Mouse (Mus musculus): ENCODE measurements around the gene Hid1. TPM values are rescaled to one million over a fixed set of nuclear protein-coding genes. Genes with fewer than 3 reads are reported as not detected.

The Hid1 gene
- total and polyA plus RNA-seq, 3 experiments: 3.0 to 7.3 (median 5.1) TPM

DNA sequence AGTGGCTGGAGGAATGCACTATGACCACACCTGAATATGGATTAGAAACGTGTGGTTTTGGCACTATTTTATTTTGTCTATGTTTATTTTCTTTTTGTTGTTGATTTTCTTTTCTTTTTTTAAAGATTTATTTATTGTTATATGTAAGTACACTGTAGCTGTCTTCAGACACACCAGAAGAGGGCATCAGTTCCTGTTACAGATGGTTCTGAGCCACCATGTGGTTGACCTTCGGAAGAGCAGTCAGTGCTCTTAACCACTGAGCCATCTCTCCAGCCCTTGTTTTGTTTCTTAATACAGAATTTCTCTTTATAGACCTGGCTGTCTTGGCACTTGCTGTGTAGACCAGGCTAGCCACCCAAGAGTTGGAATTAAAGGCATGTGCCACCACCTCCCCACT, 5.2 kb upstream of the Hid1 start:
- intact Hi-C loops (cut with DNase I): no loop called here
- TF ChIP-seq CTCF (IDR thresholded peaks at IDR 0.05) (0 out of 2 replicates have a peak, but pooled peaks have one; percentile 14), EP300 (IDR thresholded peaks at IDR 0.05; ENCODE audit: insufficient read depth, low read depth, low read length) (no peak), POLR2A (IDR thresholded peaks at IDR 0.05; ENCODE audit: insufficient read depth, low read depth, low read length) (no peak)

DNA sequence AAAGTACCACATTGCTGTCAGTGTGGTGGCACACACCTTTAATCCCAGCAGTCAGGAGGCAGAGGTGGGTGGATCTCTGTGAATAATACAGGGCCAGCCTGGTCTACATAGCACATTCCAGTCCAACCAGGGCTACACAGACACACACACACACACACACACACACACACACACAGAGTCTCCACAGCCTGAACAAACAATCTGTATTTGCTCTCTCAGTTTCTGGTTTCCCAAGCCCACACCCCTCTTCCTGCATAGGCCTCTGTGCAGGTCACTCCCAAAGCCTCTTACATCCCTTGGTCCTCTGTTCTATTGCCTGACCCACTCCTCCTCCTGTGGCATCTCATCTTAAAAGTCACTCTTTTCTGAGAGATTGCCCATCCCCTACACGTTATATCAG, 4.5 kb upstream of the Hid1 start:
- Histone ChIP-seq H3K79me2 (replicated peaks; ENCODE audit: control insufficient read depth, insufficient read depth, low read length) (no peaks in the 10 kb centered on the region), H3K9ac (ENCODE audit: low read depth, low read length) (no peak overlapping the region), H3K27me3 (ENCODE audit: control insufficient read depth, insufficient read depth, low read length) (0 out of 2 replicates have a peak, but pooled peaks cover 2% of the 10 kb centered on the region), H3K36me3 (ENCODE audit: control insufficient read depth, insufficient read depth, low read length) (no peaks in the 10 kb centered on the region), H3K27ac (no peak overlapping the region), H3K4me1 (ENCODE audit: control insufficient read depth, insufficient read depth, low read length) (peaks cover 4% of the 10 kb centered on the region), H3K4me3 (no peak overlapping the region)
- DNase-seq: no peak
- 71% methylated on average over 1 of the region's 1 CpGs for WGBS
- no peak for TF ChIP-seq CTCF (IDR thresholded peaks at IDR 0.05)
- TF ChIP-seq EP300 (IDR thresholded peaks at IDR 0.05; ENCODE audit: insufficient read depth, low read depth, low read length): no peak
- TF ChIP-seq POLR2A (IDR thresholded peaks at IDR 0.05; ENCODE audit: insufficient read depth, low read depth, low read length): no peak
- intact Hi-C loops (cut with DNase I): no loop called here

More for the DNA sequence above, 5.2 kb upstream of the Hid1 start:
- Histone ChIP-seq H3K27me3 (ENCODE audit: control insufficient read depth, insufficient read depth, low read length) (no peaks in the 10 kb centered on the region), H3K9ac (ENCODE audit: low read depth, low read length) (no peak overlapping the region), H3K4me1 (ENCODE audit: control insufficient read depth, insufficient read depth, low read length) (peaks cover 4% of the 10 kb centered on the region), H3K27ac (no peak overlapping the region), H3K79me2 (replicated peaks; ENCODE audit: control insufficient read depth, insufficient read depth, low read length) (no peaks in the 10 kb centered on the region), H3K4me3 (no peak overlapping the region), H3K36me3 (ENCODE audit: control insufficient read depth, insufficient read depth, low read length) (no peaks in the 10 kb centered on the region)
- no peak for DNase-seq
- 55% methylated on average over 2 of the region's 2 CpGs for WGBS

DNA sequence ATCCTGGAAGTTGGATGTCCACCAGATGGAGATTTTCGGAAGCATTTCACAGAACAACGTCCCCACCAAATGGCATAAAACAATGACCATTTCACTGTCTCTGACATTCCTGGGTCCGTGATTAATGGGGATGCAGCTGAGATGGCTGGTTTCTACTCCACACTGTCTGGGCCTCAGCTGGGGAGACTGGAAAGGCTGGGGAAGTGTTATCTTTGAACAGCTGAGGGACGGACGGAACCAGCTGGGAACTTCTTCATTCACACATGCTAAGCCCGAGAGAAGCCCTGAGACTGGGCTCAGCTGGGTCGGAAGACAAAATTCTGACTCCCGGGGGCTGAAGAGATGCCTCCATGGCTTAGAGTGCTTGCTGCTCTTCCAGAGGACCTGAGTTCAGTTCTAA, 3.8 kb upstream of the Hid1 start:
- Histone ChIP-seq H3K4me3 (no peak overlapping the region), H3K4me1 (ENCODE audit: control insufficient read depth, insufficient read depth, low read length) (peaks cover 4% of the 10 kb centered on the region), H3K36me3 (ENCODE audit: control insufficient read depth, insufficient read depth, low read length) (no peaks in the 10 kb centered on the region), H3K9ac (ENCODE audit: low read depth, low read length) (no peak overlapping the region), H3K27me3 (ENCODE audit: control insufficient read depth, insufficient read depth, low read length) (0 out of 2 replicates have a peak, but pooled peaks cover 3% of the 10 kb centered on the region), H3K27ac (no peak overlapping the region), H3K79me2 (replicated peaks; ENCODE audit: control insufficient read depth, insufficient read depth, low read length) (no peaks in the 10 kb centered on the region)
- no peak for DNase-seq
- TF ChIP-seq POLR2A (IDR thresholded peaks at IDR 0.05; ENCODE audit: insufficient read depth, low read depth, low read length) (no peak), CTCF (IDR thresholded peaks at IDR 0.05) (no peak), EP300 (IDR thresholded peaks at IDR 0.05; ENCODE audit: insufficient read depth, low read depth, low read length) (no peak)
- 62% methylated on average over 8 of the region's 8 CpGs for WGBS
- intact Hi-C loops (cut with DNase I): no loop called here

DNA sequence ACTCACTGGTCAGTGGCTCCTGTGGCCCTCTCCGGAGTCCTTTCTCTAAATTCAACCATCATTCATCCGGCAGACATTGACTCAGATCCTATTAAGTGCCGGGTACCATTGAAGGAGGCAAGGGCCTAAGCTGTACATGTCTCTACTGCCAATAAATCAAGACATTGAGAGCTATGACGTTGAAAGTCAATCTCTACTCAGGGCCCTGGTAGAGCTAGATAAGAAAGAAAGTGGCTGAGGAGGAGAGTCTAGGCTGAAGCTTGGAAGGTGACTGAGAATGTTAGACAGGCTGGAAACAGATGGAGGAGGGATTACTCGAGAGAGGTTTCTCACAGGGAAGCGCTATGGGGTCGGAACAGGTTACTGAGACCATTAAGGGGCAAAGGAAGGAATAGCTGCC, 2.8 kb upstream of the Hid1 start:
- Histone ChIP-seq H3K79me2 (replicated peaks; ENCODE audit: control insufficient read depth, insufficient read depth, low read length) (no peaks in the 10 kb centered on the region), H3K4me3 (no peak overlapping the region), H3K27ac (no peak overlapping the region), H3K36me3 (ENCODE audit: control insufficient read depth, insufficient read depth, low read length) (no peaks in the 10 kb centered on the region), H3K4me1 (ENCODE audit: control insufficient read depth, insufficient read depth, low read length) (peaks cover 4% of the 10 kb centered on the region), H3K9ac (ENCODE audit: low read depth, low read length) (no peak overlapping the region), H3K27me3 (ENCODE audit: control insufficient read depth, insufficient read depth, low read length) (0 out of 2 replicates have a peak, but pooled peaks cover 3% of the 10 kb centered on the region)
- no peak for DNase-seq
- no peak for TF ChIP-seq CTCF (IDR thresholded peaks at IDR 0.05)
- no peak for TF ChIP-seq EP300 (IDR thresholded peaks at IDR 0.05; ENCODE audit: insufficient read depth, low read depth, low read length)
- no peak for TF ChIP-seq POLR2A (IDR thresholded peaks at IDR 0.05; ENCODE audit: insufficient read depth, low read depth, low read length)
- 71% methylated on average over 7 of the region's 7 CpGs for WGBS
- intact Hi-C loops (cut with DNase I): no loop called here

DNA sequence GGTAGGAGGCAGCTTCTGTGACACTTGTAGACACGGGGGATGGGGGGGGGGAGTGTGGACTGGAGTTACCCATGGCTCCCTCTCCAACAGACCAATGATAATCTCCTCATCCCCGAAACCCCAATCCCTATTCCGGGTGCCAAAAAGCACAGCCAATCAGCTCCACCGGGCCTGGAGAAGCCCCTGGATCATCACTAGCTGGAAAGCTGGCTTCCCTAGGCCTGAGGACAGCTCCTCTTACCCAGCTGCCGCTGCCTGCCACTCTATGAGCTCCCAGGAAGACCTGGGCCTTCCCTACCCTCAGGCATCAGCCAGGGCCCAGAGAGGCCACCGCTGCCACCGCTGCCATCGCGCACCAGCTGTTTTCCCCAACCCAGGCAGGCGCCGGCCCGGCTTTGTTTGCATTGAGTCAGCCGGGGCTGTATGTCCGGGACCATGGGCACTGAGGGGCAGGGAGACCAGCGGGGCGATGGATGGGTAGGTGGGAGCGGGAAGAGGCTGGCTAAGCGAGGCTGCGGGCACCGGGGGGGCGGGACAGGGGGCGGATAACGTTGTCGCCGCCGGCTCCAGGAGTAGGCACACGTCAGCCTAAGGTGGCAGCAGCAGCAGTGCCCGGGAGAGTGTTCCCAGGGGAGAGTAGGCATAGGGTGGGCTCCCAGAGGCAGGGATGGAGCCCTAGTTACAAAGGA, 706 bp downstream of the Hid1 start:
- Histone ChIP-seq H3K4me1 (ENCODE audit: control insufficient read depth, insufficient read depth, low read length) (no peaks in the 10 kb centered on the region; the same call in 1 of the 2 replicates), H3K9ac (ENCODE audit: low read depth, low read length) (peak overlapping the region; percentile 75), H3K4me3 (peak overlapping the region; percentile 70), H3K36me3 (ENCODE audit: control insufficient read depth, insufficient read depth, low read length) (no peaks in the 10 kb centered on the region), H3K27me3 (ENCODE audit: control insufficient read depth, insufficient read depth, low read length) (0 out of 2 replicates have a peak, but pooled peaks cover 3% of the 10 kb centered on the region), H3K79me2 (replicated peaks; ENCODE audit: control insufficient read depth, insufficient read depth, low read length) (no peaks in the 10 kb centered on the region), H3K27ac (peak overlapping the region; percentile 57)
- WGBS: 8% methylated on average over 28 of the region's 28 CpGs
- DNase-seq: no peak
- intact Hi-C loops (cut with DNase I): no loop called here
- no peak for TF ChIP-seq POLR2A (IDR thresholded peaks at IDR 0.05; ENCODE audit: insufficient read depth, low read depth, low read length)
- no peak for TF ChIP-seq EP300 (IDR thresholded peaks at IDR 0.05; ENCODE audit: insufficient read depth, low read depth, low read length)
- no peak for TF ChIP-seq CTCF (IDR thresholded peaks at IDR 0.05)

DNA sequence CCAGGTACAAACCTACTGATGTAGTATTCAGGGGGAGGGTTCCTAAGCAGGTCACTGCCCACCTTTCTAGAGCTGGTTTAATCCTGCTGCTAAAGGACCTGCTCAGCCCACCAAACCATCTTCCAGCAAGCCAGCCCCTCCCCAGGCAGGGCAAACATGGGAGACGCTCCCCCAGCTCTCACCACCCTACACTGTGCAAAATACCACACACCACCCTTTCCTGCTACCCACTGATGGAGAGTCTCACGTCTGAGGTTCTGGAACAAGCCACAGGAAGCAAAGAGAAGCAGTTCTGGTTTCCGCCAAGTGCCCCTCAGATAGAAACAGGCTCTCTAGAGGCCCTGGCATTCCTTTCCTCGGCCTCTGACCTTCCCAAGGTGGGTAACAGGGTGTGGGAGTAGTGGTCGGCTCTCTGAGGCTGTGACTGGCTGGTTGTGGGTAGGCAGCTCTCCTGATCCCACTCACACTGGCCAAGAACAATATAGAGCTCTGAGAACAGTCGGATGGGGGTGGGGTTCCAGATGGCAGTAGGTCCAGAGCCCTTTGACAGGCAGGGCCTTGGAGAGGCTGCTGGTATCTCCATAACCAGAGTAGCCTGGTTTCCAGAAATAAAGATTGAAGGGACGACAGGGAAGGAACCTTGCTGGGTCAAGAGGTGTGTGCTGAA, 1.4 kb downstream of the Hid1 start:
- H3K4me1 ChIP-seq (ENCODE audit: control insufficient read depth, insufficient read depth, low read length): no peaks in the 10 kb centered on the region; the same call in 1 of the 2 replicates
- H3K79me2 ChIP-seq (replicated peaks; ENCODE audit: control insufficient read depth, insufficient read depth, low read length): no peaks in the 10 kb centered on the region
- peak in 1 of 2 experiments; percentile 23 for DNase-seq
- no peak for TF ChIP-seq EP300 (IDR thresholded peaks at IDR 0.05; ENCODE audit: insufficient read depth, low read depth, low read length)
- TF ChIP-seq CTCF (IDR thresholded peaks at IDR 0.05): no peak
- no peak overlapping the region for H3K9ac ChIP-seq (ENCODE audit: low read depth, low read length)
- no peak overlapping the region for H3K4me3 ChIP-seq
- 53% methylated on average over 7 of the region's 7 CpGs for WGBS
- intact Hi-C loops (cut with DNase I): no loop called here
- H3K27ac ChIP-seq: peak overlapping the region; percentile 20; the same call in 1 of the 2 replicates
- 0 out of 2 replicates have a peak, but pooled peaks cover 3% of the 10 kb centered on the region for H3K27me3 ChIP-seq (ENCODE audit: control insufficient read depth, insufficient read depth, low read length)
- no peaks in the 10 kb centered on the region for H3K36me3 ChIP-seq (ENCODE audit: control insufficient read depth, insufficient read depth, low read length)
